Mouse (Mus musculus): ENCODE measurements around the gene Pgpep1. TPM values are rescaled to one million over a fixed set of nuclear protein-coding genes. Genes with fewer than 3 reads are reported as not detected.
A peak's percentile ranks its signal among the peaks of the same experiment; 100 is the strongest.

Pgpep1 gene
- total RNA-seq, 2 experiments from 2014 or later: 38.4 to 46.8 TPM

DNA sequence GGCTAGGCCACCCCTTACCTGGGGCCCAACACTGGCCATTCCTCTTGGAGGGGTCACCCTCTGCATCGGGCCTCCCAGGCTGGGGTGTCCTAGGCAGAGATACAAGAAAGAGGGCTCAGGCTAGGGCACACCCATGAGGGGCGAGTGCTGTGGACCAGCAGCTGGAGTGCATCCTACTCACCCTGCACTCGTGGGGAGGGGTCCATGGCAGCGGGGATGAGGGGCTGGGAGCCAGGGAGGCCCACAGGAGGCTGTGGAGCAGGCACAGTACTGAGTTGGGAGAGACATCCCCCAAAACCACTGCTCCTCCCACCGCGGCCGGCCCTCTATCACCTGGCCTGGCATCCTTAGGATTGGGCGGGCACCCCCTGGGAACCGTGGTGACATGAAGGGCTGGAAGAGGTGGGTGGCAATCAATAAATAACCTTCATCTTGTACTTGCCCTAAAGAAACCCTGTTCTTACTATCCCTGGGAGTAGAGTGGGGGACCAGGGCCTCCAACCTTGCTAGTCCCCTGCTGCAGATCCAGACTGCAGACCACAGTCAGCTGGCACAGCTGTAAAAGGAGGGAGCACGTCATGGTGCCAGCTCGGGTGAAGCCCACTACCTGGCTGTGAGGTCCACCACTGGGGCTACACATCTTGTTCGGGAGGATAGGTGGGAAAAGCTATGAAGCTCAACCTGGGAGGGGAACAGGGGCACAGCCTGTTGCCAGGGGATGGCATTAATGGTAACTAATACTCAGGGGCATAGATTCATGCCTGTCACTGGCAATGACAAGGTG, 60.5 kb downstream of the Pgpep1 start:
- intact Hi-C loops (cut with DNase I): no loop called here

DNA sequence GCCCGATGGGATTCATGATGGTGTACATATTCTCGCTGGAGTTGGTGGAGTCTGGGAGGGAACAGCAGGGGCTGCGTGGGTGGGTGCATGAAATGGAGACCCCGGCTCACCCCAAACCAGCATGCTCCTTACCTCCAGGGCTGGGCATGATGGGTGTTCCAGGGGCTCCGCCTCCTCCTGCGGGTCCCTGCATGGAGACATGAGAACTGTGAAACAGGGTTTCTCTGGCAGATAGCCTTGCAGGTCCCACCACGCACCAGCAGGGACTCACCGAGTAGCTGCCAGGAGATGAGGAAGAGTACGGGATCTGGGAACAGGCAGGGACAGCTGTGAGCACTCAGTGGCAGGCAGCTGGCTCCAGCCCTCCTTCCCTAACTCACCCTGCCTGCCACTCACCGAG, 61.5 kb downstream of the Pgpep1 start:
- intact Hi-C loops (cut with DNase I): no loop called here
- DNase-seq: no peak

More for the DNA sequence above, 60.5 kb downstream of the Pgpep1 start:
- DNase-seq: no peak

DNA sequence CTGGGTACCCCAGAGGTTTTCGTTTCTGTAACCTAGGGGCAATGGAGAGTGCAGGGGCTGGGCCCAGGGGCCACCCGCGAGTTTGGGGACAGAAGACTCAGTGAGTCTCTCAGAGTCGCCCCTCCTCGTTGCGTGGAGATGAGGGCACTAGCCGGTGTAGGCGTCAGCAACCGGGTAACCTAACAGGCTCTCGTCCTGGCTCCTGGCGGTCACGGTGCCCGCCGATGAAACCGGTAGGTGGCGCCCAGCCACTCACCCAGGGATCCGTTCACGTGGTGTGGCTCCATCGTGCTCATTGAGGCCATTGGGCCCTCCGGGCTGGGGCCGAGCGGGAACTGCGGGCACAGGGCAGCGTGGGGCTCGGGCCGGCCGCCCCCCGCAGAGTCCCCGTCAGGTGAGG, 61.9 kb downstream of the Pgpep1 start:
- DNase-seq: peak; percentile 74 to 83
- intact Hi-C loops (cut with DNase I): no loop called here

DNA sequence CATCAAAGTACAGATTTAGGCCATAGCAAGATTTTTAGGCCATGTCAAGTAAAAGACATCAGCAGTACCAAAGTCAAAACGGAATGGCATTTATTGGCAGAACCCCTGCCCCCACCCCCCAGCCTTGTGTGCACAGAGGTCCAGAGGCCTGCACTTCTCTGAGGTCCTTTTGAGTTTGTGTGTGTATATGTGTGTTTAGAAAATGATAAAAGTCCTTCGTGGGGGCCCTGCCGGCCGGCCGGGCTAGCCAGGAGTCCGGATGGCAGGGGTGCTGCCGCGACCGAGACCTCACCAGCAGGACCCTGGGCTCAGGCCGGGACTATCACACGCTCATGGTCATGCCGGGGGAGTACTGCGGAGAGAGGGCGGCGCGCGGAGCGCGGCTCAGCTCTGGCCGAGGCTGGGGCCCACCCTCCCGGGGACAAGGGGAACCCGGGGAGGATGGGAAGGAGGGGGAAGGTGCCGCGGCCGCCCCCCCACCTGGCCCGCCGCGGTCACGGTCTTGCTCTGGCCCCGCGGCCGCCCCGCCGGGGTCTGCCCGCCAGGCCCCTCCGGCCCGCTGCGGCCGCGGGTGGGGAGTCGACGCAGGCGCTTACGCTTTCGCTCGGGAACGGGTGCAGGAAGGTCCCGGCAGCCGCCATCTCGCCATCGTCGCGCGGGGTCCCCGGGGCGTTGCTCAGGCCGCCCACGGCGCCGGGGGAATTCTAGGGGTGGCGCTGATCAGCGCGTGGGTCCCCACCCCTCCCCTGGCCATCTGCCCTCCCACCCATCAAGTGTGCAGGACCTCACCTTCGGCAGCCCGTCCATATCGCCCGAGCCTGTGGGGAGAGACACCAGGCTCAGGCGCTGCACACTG, 62.5 kb downstream of the Pgpep1 start:
- DNase-seq: no peak
- intact Hi-C loops (cut with DNase I): no loop called here

- no peak for DNase-seq
- intact Hi-C loops (cut with DNase I): no loop called here
These were observed 63.3 kb downstream of the Pgpep1 start for GRCm38 (mm10) chr8:70596775-70597416.

Other genes with a start within 250 kb of the Pgpep1 start
- gene Crtc1, start 220.8 kb downstream of the Pgpep1 start, total RNA-seq (2021): 1 to 10 TPM; 7.7 to 9.5 TPM
- 1 to 10 TPM; 5.5 to 6.9 TPM for gene Klhl26, start 183.4 kb downstream of the Pgpep1 start, total RNA-seq (2021)
- gene Tmem59l, start 173.0 kb downstream of the Pgpep1 start, total RNA-seq (2021): not detected
- under 1 TPM; 0.22 to 0.29 TPM for gene Crlf1, start 167.2 kb downstream of the Pgpep1 start, total RNA-seq (2021)
- gene Rex1bd, start 153.6 kb downstream of the Pgpep1 start, total RNA-seq (2021): 100 to 1,000 TPM; 105 TPM
- gene Uba52, start 149.6 kb downstream of the Pgpep1 start, total RNA-seq (2021): 1,000 to 10,000 TPM; 1,458 to 1,541 TPM
- 100 to 1,000 TPM; 150 to 163 TPM for gene Fkbp8, start 132.7 kb downstream of the Pgpep1 start, total RNA-seq (2021)
- gene Kxd1, start 132.4 kb downstream of the Pgpep1 start, total RNA-seq (2021): 10 to 100 TPM; 75.3 to 76.6 TPM
- gene Ell, start 120.9 kb downstream of the Pgpep1 start, total RNA-seq (2021): 10 to 100 TPM; 15.5 to 16.5 TPM
- 10 to 100 TPM; 25.8 to 27.7 TPM for gene Isyna1, start 66.0 kb downstream of the Pgpep1 start, total RNA-seq (2021)
- 10 to 100 TPM; 39.7 to 46.4 TPM for gene Ssbp4, start 51.5 kb downstream of the Pgpep1 start, total RNA-seq (2021)
- gene Lrrc25, start 44.2 kb downstream of the Pgpep1 start, total RNA-seq (2021): 1 to 10 TPM; 1.8 to 2.5 TPM
- gene Gdf15, start 27.9 kb downstream of the Pgpep1 start, total RNA-seq (2021): 1 to 10 TPM in 1 of 2 experiments, under 1 TPM in 1; 0.41 to 1.6 TPM
- 10 to 100 TPM; 75.0 to 76.5 TPM for gene Lsm4, start 12.9 kb upstream of the Pgpep1 start, total RNA-seq (2021)
- 100 to 1,000 TPM; 159 to 162 TPM for gene Jund, start 38.6 kb upstream of the Pgpep1 start, total RNA-seq (2021)
- gene Iqcn, start 43.1 kb upstream of the Pgpep1 start, total RNA-seq (2021): under 1 TPM; 0.10 to 0.12 TPM
- not detected for gene Gm3336, start 58.2 kb upstream of the Pgpep1 start, total RNA-seq (2021)
- gene Pde4c, start 63.3 kb upstream of the Pgpep1 start, total RNA-seq (2021): 1 to 10 TPM; 4.5 to 4.6 TPM
- gene Rab3a, start 94.3 kb upstream of the Pgpep1 start, total RNA-seq (2021): 10 to 100 TPM; 51.6 to 51.9 TPM
- gene Mpv17l2, start 100.6 kb upstream of the Pgpep1 start, total RNA-seq (2021): 10 to 100 TPM; 29.3 to 29.9 TPM
- 10 to 100 TPM; 31.4 to 33.1 TPM for gene Pik3r2, start 116.3 kb upstream of the Pgpep1 start, total RNA-seq (2021)
- gene Mast3, start 144.7 kb upstream of the Pgpep1 start, total RNA-seq (2021): 10 to 100 TPM in 1 of 2 experiments, 1 to 10 TPM in 1; 9.4 to 11.1 TPM
- under 1 TPM; 0.12 to 0.59 TPM for gene Il12rb1, start 148.1 kb upstream of the Pgpep1 start, total RNA-seq (2021)
- 10 to 100 TPM; 22.4 to 23.9 TPM for gene Arrdc2, start 179.3 kb upstream of the Pgpep1 start, total RNA-seq (2021)
- 1 to 10 TPM; 3.8 to 4.0 TPM for gene Kcnn1, start 202.9 kb upstream of the Pgpep1 start, total RNA-seq (2021)
- gene Ccdc124, start 213.5 kb upstream of the Pgpep1 start, total RNA-seq (2021): 10 to 100 TPM; 38.8 to 40.1 TPM
- gene Slc5a5, start 232.4 kb upstream of the Pgpep1 start, total RNA-seq (2021): under 1 TPM in 1 of 2 experiments, not detected in 1; 0.07 TPM
- gene Rpl18a, start 237.0 kb upstream of the Pgpep1 start, total RNA-seq (2021): 100 to 1,000 TPM; 901 to 988 TPM
- 10 to 100 TPM; 20.5 to 24.8 TPM for gene Map1s, start 245.5 kb upstream of the Pgpep1 start, total RNA-seq (2021)